Mouse (Mus musculus): Measurements from ENCODE around the gene Scel. TPM values are rescaled to one million over a fixed set of nuclear protein-coding genes. Genes with fewer than 3 reads are reported as not detected.

The Scel gene
- polyA plus RNA-seq, 1 experiment, result not detected

GRCm38 (mm10) chr14:103498199-103498598, 14.9 kb upstream of the Scel start:
- H3ac ChIP-seq (ENCODE audit: control insufficient read depth, insufficient read length), result no peak overlapping the region
- H3K4me2 ChIP-seq (ENCODE audit: low read depth), result no peak overlapping the region

GRCm38 (mm10) chr14:103498613-103499012, 14.5 kb upstream of the Scel start:
- Histone ChIP-seq H3K4me3 (no peak overlapping the region), H3K79me2 (ENCODE audit: control insufficient read depth, insufficient read depth) (no peaks in the 10 kb centered on the region), H3ac (ENCODE audit: control insufficient read depth, insufficient read length) (no peak overlapping the region), H3K4me2 (ENCODE audit: low read depth) (no peak overlapping the region), H3K36me3 (ENCODE audit: control insufficient read depth, insufficient read depth) (no peaks in the 10 kb centered on the region), H3K27me3 (ENCODE audit: control insufficient read depth, insufficient read depth, insufficient read length) (no peaks in the 10 kb centered on the region)
- TF ChIP-seq SRF (IDR thresholded peaks at IDR 0.05; ENCODE audit: control insufficient read depth, insufficient read length, low read depth) (no peak), MAX (IDR thresholded peaks at IDR 0.05; ENCODE audit: low read depth) (no peak), POLR2A (IDR thresholded peaks at IDR 0.05; ENCODE audit: insufficient read length, low read depth) (no peak), POLR2AphosphoS2 (IDR thresholded peaks at IDR 0.05; ENCODE audit: insufficient read length, low read depth) (no peak)

More at GRCm38 (mm10) chr14:103498199-103498598, 14.9 kb upstream of the Scel start:
- Histone ChIP-seq H3K36me3 (ENCODE audit: control insufficient read depth, insufficient read depth) (no peaks in the 10 kb centered on the region), H3K79me2 (ENCODE audit: control insufficient read depth, insufficient read depth) (no peaks in the 10 kb centered on the region), H3K4me3 (no peak overlapping the region), H3K27me3 (ENCODE audit: control insufficient read depth, insufficient read depth, insufficient read length) (no peaks in the 10 kb centered on the region)
- TF ChIP-seq REST (IDR thresholded peaks at IDR 0.05; ENCODE audit: insufficient read depth, insufficient read length) (no peak), POLR2AphosphoS2 (IDR thresholded peaks at IDR 0.05; ENCODE audit: insufficient read length, low read depth) (no peak), TCF3 (IDR thresholded peaks at IDR 0.05; ENCODE audit: insufficient read length, low read depth) (no peak), TCF12 (IDR thresholded peaks at IDR 0.05; ENCODE audit: insufficient read depth, poor library complexity, severe bottlenecking) (no peak), POLR2A (IDR thresholded peaks at IDR 0.05; ENCODE audit: insufficient read length, low read depth) (no peak), MYOD1 (IDR thresholded peaks at IDR 0.05; ENCODE audit: control insufficient read depth in 1 of 3, insufficient read length in 2 of 3, low read depth in 2 of 3) (no peak), E2F4 (IDR thresholded peaks at IDR 0.05; ENCODE audit: insufficient read depth) (no peak), USF1 (IDR thresholded peaks at IDR 0.05; ENCODE audit: low read depth) (no peak), CEBPB (IDR thresholded peaks at IDR 0.05; ENCODE audit: insufficient read depth, poor library complexity, severe bottlenecking) (no peak), MAX (IDR thresholded peaks at IDR 0.05; ENCODE audit: low read depth) (no peak), SRF (IDR thresholded peaks at IDR 0.05; ENCODE audit: control insufficient read depth, insufficient read length, low read depth) (no peak)

- no peaks in the 10 kb centered on the region for H3K36me3 ChIP-seq (ENCODE audit: control insufficient read depth, insufficient read depth)
- no peak overlapping the region for H3K4me2 ChIP-seq (ENCODE audit: low read depth)
- H3K79me2 ChIP-seq (ENCODE audit: control insufficient read depth, insufficient read depth), result no peaks in the 10 kb centered on the region
- no peak overlapping the region for H3K4me3 ChIP-seq
- TF ChIP-seq MYOG (IDR thresholded peaks at IDR 0.05; ENCODE audit: control insufficient read depth in 1 of 3, insufficient read depth in 1 of 3, insufficient read length in 2 of 3, low read depth in 2 of 3) (no peak), CEBPB (IDR thresholded peaks at IDR 0.05; ENCODE audit: insufficient read depth, poor library complexity, severe bottlenecking) (no peak), TCF12 (IDR thresholded peaks at IDR 0.05; ENCODE audit: insufficient read depth, poor library complexity, severe bottlenecking) (no peak), POLR2A (IDR thresholded peaks at IDR 0.05; ENCODE audit: insufficient read length, low read depth) (no peak), MYOD1 (IDR thresholded peaks at IDR 0.05; ENCODE audit: control insufficient read depth in 1 of 3, insufficient read length in 2 of 3, low read depth in 2 of 3) (no peak), E2F4 (IDR thresholded peaks at IDR 0.05; ENCODE audit: insufficient read depth) (no peak), USF1 (IDR thresholded peaks at IDR 0.05; ENCODE audit: low read depth) (no peak)
- H3ac ChIP-seq (ENCODE audit: control insufficient read depth, insufficient read length), result no peak overlapping the region
- H3K27me3 ChIP-seq (ENCODE audit: control insufficient read depth, insufficient read depth, insufficient read length), result no peaks in the 10 kb centered on the region
Measured at GRCm38 (mm10) chr14:103499060-103499459, 14.1 kb upstream of the Scel start.

GRCm38 (mm10) chr14:103500309-103500708, 12.8 kb upstream of the Scel start:
- H3K36me3 ChIP-seq (ENCODE audit: control insufficient read depth, insufficient read depth), result no peaks in the 10 kb centered on the region
- peak overlapping the region; percentile 59 for H3K4me2 ChIP-seq (ENCODE audit: low read depth)
- no peaks in the 10 kb centered on the region for H3K27me3 ChIP-seq (ENCODE audit: control insufficient read depth, insufficient read depth, insufficient read length)
- H3ac ChIP-seq (ENCODE audit: control insufficient read depth, insufficient read length), result no peak overlapping the region
- H3K79me2 ChIP-seq (ENCODE audit: control insufficient read depth, insufficient read depth), result no peaks in the 10 kb centered on the region
- H3K4me3 ChIP-seq, result no peak overlapping the region
- TF ChIP-seq MYOD1 (IDR thresholded peaks at IDR 0.05; ENCODE audit: control insufficient read depth in 1 of 3, insufficient read length in 2 of 3, low read depth in 2 of 3), result no peak
- TF ChIP-seq MYOG (IDR thresholded peaks at IDR 0.05; ENCODE audit: control insufficient read depth in 1 of 3, insufficient read depth in 1 of 3, insufficient read length in 2 of 3, low read depth in 2 of 3), result no peak
- no peak for TF ChIP-seq CEBPB (IDR thresholded peaks at IDR 0.05; ENCODE audit: insufficient read depth, poor library complexity, severe bottlenecking)
- no peak for TF ChIP-seq E2F4 (IDR thresholded peaks at IDR 0.05; ENCODE audit: insufficient read depth)
- TF ChIP-seq TCF12 (IDR thresholded peaks at IDR 0.05; ENCODE audit: insufficient read depth, poor library complexity, severe bottlenecking), result no peak
- no peak for TF ChIP-seq MAX (IDR thresholded peaks at IDR 0.05; ENCODE audit: low read depth)
- no peak for TF ChIP-seq USF1 (IDR thresholded peaks at IDR 0.05; ENCODE audit: low read depth)
- no peak for TF ChIP-seq REST (IDR thresholded peaks at IDR 0.05; ENCODE audit: insufficient read depth, insufficient read length)
- no peak for TF ChIP-seq SRF (IDR thresholded peaks at IDR 0.05; ENCODE audit: control insufficient read depth, insufficient read length, low read depth)
- TF ChIP-seq TCF3 (IDR thresholded peaks at IDR 0.05; ENCODE audit: insufficient read length, low read depth), result no peak
- TF ChIP-seq POLR2A (IDR thresholded peaks at IDR 0.05; ENCODE audit: insufficient read length, low read depth), result no peak
- TF ChIP-seq POLR2AphosphoS2 (IDR thresholded peaks at IDR 0.05; ENCODE audit: insufficient read length, low read depth), result no peak

GRCm38 (mm10) chr14:103500941-103501340, 12.2 kb upstream of the Scel start:
- no peak for TF ChIP-seq E2F4 (IDR thresholded peaks at IDR 0.05; ENCODE audit: insufficient read depth)
- TF ChIP-seq CEBPB (IDR thresholded peaks at IDR 0.05; ENCODE audit: insufficient read depth, poor library complexity, severe bottlenecking), result no peak
- no peak for TF ChIP-seq POLR2AphosphoS2 (IDR thresholded peaks at IDR 0.05; ENCODE audit: insufficient read length, low read depth)
- TF ChIP-seq MYOG (IDR thresholded peaks at IDR 0.05; ENCODE audit: control insufficient read depth in 1 of 3, insufficient read depth in 1 of 3, insufficient read length in 2 of 3, low read depth in 2 of 3), result no peak
- TF ChIP-seq TCF3 (IDR thresholded peaks at IDR 0.05; ENCODE audit: insufficient read length, low read depth), result no peak
- no peak for TF ChIP-seq TCF12 (IDR thresholded peaks at IDR 0.05; ENCODE audit: insufficient read depth, poor library complexity, severe bottlenecking)
- TF ChIP-seq USF1 (IDR thresholded peaks at IDR 0.05; ENCODE audit: low read depth), result no peak
- Histone ChIP-seq H3ac (ENCODE audit: control insufficient read depth, insufficient read length) (no peak overlapping the region), H3K27me3 (ENCODE audit: control insufficient read depth, insufficient read depth, insufficient read length) (no peaks in the 10 kb centered on the region), H3K4me2 (ENCODE audit: low read depth) (no peak overlapping the region), H3K36me3 (ENCODE audit: control insufficient read depth, insufficient read depth) (no peaks in the 10 kb centered on the region), H3K4me3 (no peak overlapping the region), H3K79me2 (ENCODE audit: control insufficient read depth, insufficient read depth) (no peaks in the 10 kb centered on the region)
